Mouse (Mus musculus) large intestine, adult 2 months (tissue): ENCODE results near the gene 2310022B05Rik. TPM values are rescaled to one million over a fixed set of nuclear protein-coding genes. Genes with fewer than 3 reads are reported as not detected.

Source experiments
- DNase-seq: peaks from one replicate; pipeline ENCODE4 v3.0.0-alpha.2; 2012; ENCODE audit warnings: low read depth, low spot score
- WGBS: fragments of 180-500 bp; shearing (Covaris S2); methylation state at CpG from one replicate; pipeline ENCODE4 v1.1.7; 2018; 5-methylcytosine and 5-hydroxymethylcytosine counted together
- polyA plus RNA-seq: library from polyadenylated mRNA; depleted of rRNA; stranded (reverse); fragments of >200 nt; gene quantifications from 2 replicates; pipeline ENCODE4 v1.2.3, GENCODE M21; 2012; rRNA removed

2310022B05Rik gene
- polyA plus RNA-seq, result 23.0 and 25.1 TPM in 2 replicates

DNA sequence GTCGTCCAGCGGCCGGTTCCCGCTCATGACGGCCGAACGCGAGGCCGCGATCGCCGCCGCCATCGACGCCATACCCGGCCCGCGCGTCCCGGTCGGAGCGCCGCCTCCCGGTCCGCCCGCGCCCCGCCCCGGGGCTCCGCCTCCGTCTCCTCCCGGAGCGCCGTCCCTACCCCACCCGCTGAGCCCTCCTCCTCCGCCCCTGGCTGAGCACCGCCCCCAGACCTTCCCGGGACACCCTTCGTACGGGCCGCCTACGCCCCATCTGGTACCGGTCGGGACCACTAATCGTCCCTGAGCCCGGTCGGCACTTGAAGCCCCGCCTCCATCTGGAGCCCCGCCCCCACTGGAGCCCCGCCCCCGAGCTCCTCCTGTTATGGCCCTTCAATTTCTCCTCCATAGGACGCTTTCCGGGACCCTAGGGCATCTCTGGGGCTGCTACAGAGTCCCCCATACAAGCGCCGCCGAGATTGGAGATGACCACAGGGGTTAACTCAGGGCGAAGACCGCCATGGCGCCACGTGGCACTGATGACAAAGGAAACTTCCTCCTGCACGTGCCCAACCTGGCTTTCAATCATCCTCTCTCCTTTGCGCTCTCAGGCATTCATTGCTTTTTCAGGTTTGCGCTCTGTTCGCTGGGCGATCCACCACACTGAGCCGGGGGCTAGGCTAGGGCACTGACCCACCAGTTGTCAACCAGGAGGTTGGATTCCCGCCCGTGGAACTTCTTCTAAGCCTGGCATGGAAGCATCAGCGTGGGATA lies at the start of gene 2310022B05Rik:
Gene 2310022B05Rik, minus strand, starts transcription at position 258 of the 762 bp plus-strand sequence.
- 2% methylated on average over 63 of the region's 69 CpGs for WGBS

DNA sequence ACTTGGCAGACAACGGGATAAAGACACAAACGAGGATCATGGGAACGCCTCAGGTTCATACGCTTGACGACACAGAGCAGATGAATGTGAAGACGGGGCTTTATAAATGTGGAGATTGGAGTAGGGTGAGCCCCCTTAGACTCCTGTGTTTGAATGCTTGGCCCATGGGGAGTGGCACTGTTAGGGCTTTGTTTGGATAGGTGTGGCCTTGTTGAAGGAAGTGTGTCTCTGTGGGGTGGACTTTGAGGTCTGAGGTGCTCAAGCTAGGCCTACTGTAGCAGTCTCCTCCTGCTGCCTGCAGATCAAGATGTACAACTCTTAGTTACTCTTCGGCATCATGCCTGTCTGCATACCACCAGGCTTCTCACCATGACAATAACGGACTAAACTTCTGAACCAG lies 42.7 kb upstream of the 2310022B05Rik start:
- DNase-seq, result no peak
- 78% methylated on average over 8 of the region's 8 CpGs for WGBS

More for the DNA sequence above, at the start of gene 2310022B05Rik:
- DNase-seq, result no peak

- 83% methylated on average over 4 of the region's 4 CpGs for WGBS
- DNase-seq, result no peak
These were observed 41.2 kb upstream of the 2310022B05Rik start for GRCm38 (mm10) chr8:124704376-124704775.

GRCm38 (mm10) chr8:124703526-124703925 lies 40.4 kb upstream of the 2310022B05Rik start:
- 62% methylated on average over 4 of the region's 4 CpGs for WGBS
- DNase-seq, result no peak

GRCm38 (mm10) chr8:124702183-124702582 lies 39.0 kb upstream of the 2310022B05Rik start:
- DNase-seq, result no peak
- whole genome bisulfite sequencing, result 66% methylated on average over 3 of the region's 3 CpGs

- DNase-seq, result no peak
- WGBS, result 40% methylated on average over 9 of the region's 9 CpGs
These were observed 37.9 kb upstream of the 2310022B05Rik start for GRCm38 (mm10) chr8:124701023-124701422.

DNA sequence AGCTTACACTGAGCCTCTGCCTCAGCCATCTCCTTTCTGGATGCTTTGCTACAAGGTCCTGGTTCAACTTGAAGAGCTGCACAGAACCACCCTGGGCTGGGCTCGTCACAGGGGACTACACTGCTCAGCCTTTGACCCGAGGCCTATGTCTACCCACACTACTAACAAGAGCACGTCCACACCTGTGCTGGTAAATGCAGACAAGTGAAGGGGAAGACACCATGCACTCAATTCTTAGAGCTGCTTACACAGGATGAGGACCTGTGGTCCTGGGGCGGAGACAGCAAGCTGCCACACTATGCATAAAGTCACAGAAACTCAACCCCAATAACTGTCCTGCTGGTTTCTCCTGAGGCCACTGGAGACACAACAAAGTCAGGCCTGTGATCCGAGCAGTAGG lies 37.1 kb upstream of the 2310022B05Rik start:
- no peak for DNase-seq
- 91% methylated on average over 5 of the region's 5 CpGs for WGBS

- WGBS, result 70% methylated on average over 22 of the region's 22 CpGs
- peak; percentile 7 for DNase-seq
These were observed 32.4 kb upstream of the 2310022B05Rik start for GRCm38 (mm10) chr8:124695424-124696100.

DNA sequence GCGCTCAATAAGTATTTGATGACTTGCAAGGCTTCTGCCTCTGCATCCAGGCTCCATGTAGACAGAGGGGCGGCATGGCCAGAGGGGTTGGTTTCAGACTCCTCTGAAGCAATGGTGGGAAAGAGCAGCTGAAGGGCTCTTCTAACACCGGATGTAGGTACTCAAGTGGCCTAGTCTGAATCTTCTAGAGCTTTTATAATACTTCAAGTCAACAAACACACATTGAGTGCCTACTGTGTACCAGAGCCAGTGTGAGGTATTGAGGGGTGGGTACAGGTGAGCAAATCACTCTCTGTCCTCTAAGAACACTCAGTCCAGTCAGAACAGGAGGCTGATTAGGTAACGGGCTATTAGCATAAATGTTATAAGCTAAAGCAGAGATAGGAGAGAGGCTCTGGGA lies 28.5 kb upstream of the 2310022B05Rik start:
- whole genome bisulfite sequencing, result 95% methylated on average over 4 of the region's 4 CpGs
- no peak for DNase-seq

GRCm38 (mm10) chr8:124688899-124689298 lies 25.7 kb upstream of the 2310022B05Rik start:
- WGBS, result 89% methylated on average over 13 of the region's 13 CpGs
- DNase-seq, result no peak

GRCm38 (mm10) chr8:124682218-124682617 lies 19.0 kb upstream of the 2310022B05Rik start:
- no peak for DNase-seq

GRCm38 (mm10) chr8:124681792-124682157 lies 18.6 kb upstream of the 2310022B05Rik start:
- WGBS, result 81% methylated on average over 10 of the region's 10 CpGs
- DNase-seq, result no peak

More at GRCm38 (mm10) chr8:124682218-124682617, 19.0 kb upstream of the 2310022B05Rik start:
- 92% methylated on average over 10 of the region's 10 CpGs for WGBS

GRCm38 (mm10) chr8:124681077-124681791 lies 18.1 kb upstream of the 2310022B05Rik start:
- no peak for DNase-seq
- WGBS, result 86% methylated on average over 10 of the region's 10 CpGs

DNA sequence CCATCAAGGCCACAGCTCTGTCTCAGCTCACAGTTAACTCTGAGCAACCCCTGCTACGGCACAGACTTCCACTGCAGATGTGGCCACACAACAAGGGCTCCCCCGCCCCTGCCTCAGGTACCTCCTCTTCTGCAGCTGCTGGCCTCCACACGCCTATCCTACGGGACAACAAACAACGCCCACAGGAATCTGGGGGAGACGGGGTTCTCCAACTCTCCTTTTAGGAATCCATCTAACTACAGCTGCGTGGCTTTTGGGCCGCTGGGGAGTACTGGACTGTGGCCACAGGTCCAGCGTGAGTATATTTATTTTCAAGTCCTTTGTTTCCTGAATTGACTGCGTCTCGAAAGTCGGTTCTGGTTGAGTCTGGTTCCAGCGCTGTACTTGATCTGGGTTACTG lies 15.1 kb upstream of the 2310022B05Rik start:
- no peak for DNase-seq
- WGBS, result 91% methylated on average over 13 of the region's 13 CpGs

DNA sequence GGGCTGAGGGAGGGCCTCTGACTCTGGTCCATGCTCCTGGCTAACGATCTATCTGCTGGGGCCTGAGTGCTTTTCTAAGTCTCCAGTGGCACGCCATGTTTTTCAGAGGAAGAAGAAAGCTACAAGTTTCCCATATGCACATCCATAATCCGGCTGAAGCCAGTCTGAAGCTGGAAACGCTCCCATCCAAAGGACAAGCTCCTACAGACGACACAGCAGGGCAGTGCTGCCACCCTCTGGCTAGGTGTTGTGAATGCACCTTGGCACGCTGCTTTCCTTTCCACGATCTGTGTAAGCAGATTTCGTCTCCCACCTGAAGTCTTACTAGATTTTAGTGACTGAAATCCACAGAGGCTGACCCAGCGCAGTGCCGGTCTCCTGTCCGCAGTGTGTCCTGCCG lies 14.3 kb upstream of the 2310022B05Rik start:
- 45% methylated on average over 12 of the region's 12 CpGs for WGBS
- DNase-seq, result no peak

DNA sequence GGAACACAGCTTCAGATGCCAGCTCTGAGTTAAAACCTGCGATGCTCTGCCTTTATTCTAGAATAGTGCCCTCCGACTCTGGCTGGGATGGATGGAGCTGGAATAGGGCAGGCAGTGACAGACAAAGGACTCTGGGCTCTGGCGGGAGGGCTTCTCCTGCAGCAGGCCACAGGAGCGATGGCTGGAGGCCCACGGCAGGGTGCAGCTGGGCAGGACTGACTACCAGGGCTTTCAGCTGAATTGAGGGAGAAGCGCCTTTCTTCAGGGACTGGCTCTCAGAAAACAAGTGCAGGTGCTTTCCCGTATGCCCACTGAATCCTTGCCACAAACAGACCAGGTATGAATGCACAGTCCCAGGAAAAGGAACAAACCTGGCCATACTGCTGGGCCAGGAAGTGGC lies 13.9 kb upstream of the 2310022B05Rik start:
- DNase-seq, result no peak
- 94% methylated on average over 7 of the region's 7 CpGs for WGBS

- no peak for DNase-seq
- WGBS, result 92% methylated on average over 4 of the region's 4 CpGs
These were observed 13.5 kb upstream of the 2310022B05Rik start for GRCm38 (mm10) chr8:124676661-124677060.

DNA sequence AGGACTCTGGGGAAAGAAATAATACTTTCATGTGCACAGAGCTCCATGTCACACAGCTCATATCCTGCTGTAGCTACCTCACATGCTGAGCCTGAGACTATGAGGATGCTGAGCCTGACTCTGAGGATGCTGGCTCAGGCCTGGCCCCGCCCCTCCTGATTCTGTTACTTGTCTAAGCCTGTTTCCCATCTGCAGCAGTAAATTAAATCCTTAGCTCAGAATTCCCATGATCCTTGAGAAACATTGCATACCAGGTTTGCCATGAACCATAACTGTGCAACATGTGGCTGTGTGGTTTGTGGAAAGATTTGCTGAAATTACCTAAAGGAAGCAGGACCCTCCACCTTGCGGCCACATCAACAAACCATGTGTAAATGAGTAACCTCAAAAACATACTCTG lies 9.2 kb upstream of the 2310022B05Rik start:
- WGBS, result 96% methylated on average over 2 of the region's 2 CpGs
- no peak for DNase-seq

- 70% methylated on average over 3 of the region's 3 CpGs for WGBS
- no peak for DNase-seq
These were observed 5.6 kb upstream of the 2310022B05Rik start for GRCm38 (mm10) chr8:124668798-124669197.

DNA sequence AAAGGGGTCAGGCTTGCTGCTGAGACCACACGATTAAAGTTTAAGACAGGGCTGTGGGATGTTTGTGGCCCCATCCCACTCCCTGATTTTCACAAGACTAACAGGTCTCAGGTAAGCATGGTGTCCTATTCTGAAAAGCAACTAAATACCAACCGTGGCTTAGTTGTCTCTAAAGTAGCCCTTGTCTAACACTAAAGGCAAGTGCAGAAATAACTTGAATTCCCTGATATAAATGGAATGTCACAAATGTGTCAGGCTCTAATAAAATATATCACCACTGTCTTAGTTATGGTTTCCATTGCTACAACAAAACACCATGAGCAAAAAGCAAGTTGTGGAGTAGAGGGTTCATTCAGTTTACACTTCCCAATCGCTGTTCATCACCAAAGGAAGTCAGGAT lies 1.2 kb upstream of the 2310022B05Rik start:
- no peak for DNase-seq
- 71% methylated on average over 3 of the region's 3 CpGs for WGBS
